Mouse (Mus musculus) stomach, postnatal 0 days (tissue): ENCODE data around the gene Nhp2. TPM values are rescaled to one million over a fixed set of nuclear protein-coding genes. Genes with fewer than 3 reads are reported as not detected.

Experiments used
- ATAC-seq: fragments of 200-750 bp; cut with Nextera tagmentation; 2 replicates; pipeline ENCODE4 v1.8.0; 2017; ENCODE audit not compliant: low FRiP score, low TSS enrichment
- DNase-seq: peaks from one replicate; pipeline ENCODE4 v3.0.0-alpha.2; 2016; ENCODE audit warnings: low spot score
- H3K27ac ChIP-seq: fragments of 300-500 bp; sonication (generic); replicated peaks from 2 replicates; pipeline ENCODE4 v1.5.1; 2014; ENCODE audit warnings: mild to moderate bottlenecking, control low read depth
- H3K27me3 ChIP-seq: fragments of 300-500 bp; sonication (generic); 2 replicates; pipeline ENCODE4 v1.6.1; 2014; ENCODE audit warnings: low read length; ENCODE audit not compliant: control insufficient read depth, insufficient read depth
- H3K36me3 ChIP-seq: fragments of 300-500 bp; sonication (generic); 2 replicates; pipeline ENCODE4 v1.6.1; 2014; ENCODE audit warnings: low read length, mixed read lengths; ENCODE audit not compliant: control insufficient read depth, insufficient read depth
- H3K4me1 ChIP-seq: fragments of 300-500 bp; sonication (generic); replicated peaks from 2 replicates; pipeline ENCODE4 v1.6.1; 2014; ENCODE audit warnings: antibody characterized with exemption; ENCODE audit not compliant: control insufficient read depth, insufficient read depth
- H3K4me2 ChIP-seq: fragments of 300-500 bp; sonication (generic); replicated peaks from 2 replicates; pipeline ENCODE4 v1.6.1; 2014; ENCODE audit warnings: low read depth, mild to moderate bottlenecking, control low read depth, moderate library complexity
- H3K4me3 ChIP-seq: fragments of 300-500 bp; sonication (generic); 2 replicates; pipeline ENCODE4 v1.5.1; 2014; ENCODE audit warnings: low read depth, low read length, control low read depth
- H3K9ac ChIP-seq: fragments of 300-500 bp; sonication (generic); 2 replicates; pipeline ENCODE4 v1.6.1; 2014; ENCODE audit warnings: mild to moderate bottlenecking, low read length, control low read depth, mixed read lengths
- H3K9me3 ChIP-seq: fragments of 300-500 bp; sonication (generic); 2 replicates; pipeline ENCODE4 v1.6.1; 2016; ENCODE audit warnings: low read length; ENCODE audit not compliant: control insufficient read depth
- CTCF ChIP-seq: IDR thresholded peaks from 2 replicates; pipeline ENCODE4 v1.5.1; 2016; ENCODE audit warnings: antibody characterized with exemption, low read depth, mild to moderate bottlenecking, moderate library complexity
- EP300 ChIP-seq: optimal IDR thresholded peaks from 2 replicates; pipeline ENCODE3; 2016; ENCODE audit warnings: antibody characterized with exemption
- WGBS: fragments of 180-500 bp; shearing (Covaris S2); extraction: QIAGEN DNeasy Blood & Tissue Kit; methylation state at CpG from one replicate; pipeline ENCODE4 v1.1.7; 2014; 5-methylcytosine and 5-hydroxymethylcytosine counted together
- polyA plus RNA-seq: library from polyadenylated mRNA; unstranded; fragments of >200 nt; fragmentation: Nextera tagmentation; extraction: Ambion mirVana; gene quantifications from 2 replicates; pipeline ENCODE4 v1.2.1, GENCODE M21; 2015

The Nhp2 gene
- polyA plus RNA-seq, 1 experiment from 2014 or later, result 144 TPM

GRCm38 (mm10) chr11:51597553-51597952, 22.0 kb upstream of the Nhp2 start:
- no peak for DNase-seq
- Histone ChIP-seq H3K27me3 (no peaks in the 10 kb centered on the region), H3K4me2 (no peak overlapping the region), H3K9ac (no peak overlapping the region), H3K27ac (no peak overlapping the region), H3K4me1 (no peaks in the 10 kb centered on the region), H3K4me3 (no peak overlapping the region), H3K36me3 (peaks cover 61% of the 10 kb centered on the region), H3K9me3 (no peaks in the 10 kb centered on the region)
- no peak for ATAC-seq
- WGBS, result 63% methylated on average over 2 of the region's 2 CpGs
- TF ChIP-seq CTCF, result no peak
- no peak for TF ChIP-seq EP300

- H3K9ac ChIP-seq, result no peak overlapping the region
- no peak overlapping the region for H3K4me2 ChIP-seq
- no peaks in the 10 kb centered on the region; the same call in 1 of the 2 replicates for H3K4me1 ChIP-seq
- peaks cover 51% of the 10 kb centered on the region for H3K36me3 ChIP-seq
- H3K27ac ChIP-seq, result no peak overlapping the region
- DNase-seq, result no peak
- no peak overlapping the region for H3K4me3 ChIP-seq
- no peaks in the 10 kb centered on the region for H3K9me3 ChIP-seq
- H3K27me3 ChIP-seq, result no peaks in the 10 kb centered on the region
- 69% methylated on average over 3 of the region's 3 CpGs for WGBS
- no peak for ATAC-seq
- TF ChIP-seq EP300 (no peak), CTCF (no peak)
These were observed 17.3 kb upstream of the Nhp2 start for GRCm38 (mm10) chr11:51602253-51602652.

GRCm38 (mm10) chr11:51605602-51606446, 13.7 kb upstream of the Nhp2 start:
- peak overlapping the region; percentile 97 for H3K4me3 ChIP-seq
- WGBS, result under 1% methylated on average over 79 of the region's 81 CpGs
- H3K27ac ChIP-seq, result peak overlapping the region; percentile 98
- ATAC-seq, result peak; percentile 89
- peak overlapping the region; percentile 83 for H3K4me2 ChIP-seq
- H3K9me3 ChIP-seq, result no peaks in the 10 kb centered on the region
- DNase-seq, result peak; percentile 94
- H3K4me1 ChIP-seq, result no peaks in the 10 kb centered on the region; the same call in 1 of the 2 replicates
- peaks cover 24% of the 10 kb centered on the region for H3K36me3 ChIP-seq
- peak overlapping the region; percentile 98 for H3K9ac ChIP-seq
- TF ChIP-seq CTCF (no peak), EP300 (no peak)
- no peaks in the 10 kb centered on the region for H3K27me3 ChIP-seq

GRCm38 (mm10) chr11:51606447-51607095, 13.0 kb upstream of the Nhp2 start, which contains the start of gene Hnrnpab:
Gene Hnrnpab, minus strand, starts transcription at chr11:51606847.
- Histone ChIP-seq H3K27me3 (no peaks in the 10 kb centered on the region), H3K9me3 (no peaks in the 10 kb centered on the region), H3K4me3 (peak within 1 kb of the TSS; percentile 97), H3K4me2 (peak within 1 kb of the TSS; percentile 83), H3K4me1 (no peaks in the 10 kb centered on the region; the same call in 1 of the 2 replicates), H3K36me3 (peaks cover 17% of the 10 kb centered on the region), H3K27ac (peak within 1 kb of the TSS; percentile 98), H3K9ac (peak within 1 kb of the TSS; percentile 98)
- WGBS, result under 1% methylated on average over 69 of the region's 91 CpGs
- ATAC-seq, result peak; percentile 90
- DNase-seq, result peak; percentile 95
- TF ChIP-seq CTCF, result no peak
- peak; percentile 89 for TF ChIP-seq EP300

GRCm38 (mm10) chr11:51607096-51607738, 12.3 kb upstream of the Nhp2 start:
- 5% methylated on average over 15 of the region's 15 CpGs for WGBS
- no peaks in the 10 kb centered on the region for H3K27me3 ChIP-seq

More at GRCm38 (mm10) chr11:51607096-51607738, 12.3 kb upstream of the Nhp2 start:
- Histone ChIP-seq H3K4me3 (peak overlapping the region; percentile 97), H3K4me1 (no peaks in the 10 kb centered on the region; the same call in 1 of the 2 replicates), H3K4me2 (peak overlapping the region; percentile 83), H3K36me3 (peaks cover 11% of the 10 kb centered on the region), H3K9ac (peak overlapping the region; percentile 98), H3K9me3 (no peaks in the 10 kb centered on the region), H3K27ac (peak overlapping the region; percentile 84)
- peak; percentile 31 for ATAC-seq
- DNase-seq, result no peak
- no peak for TF ChIP-seq CTCF
- TF ChIP-seq EP300, result no peak
